Mouse (Mus musculus): Measurements from ENCODE around the gene Oasl2. TPM values are rescaled to one million over a fixed set of nuclear protein-coding genes. Genes with fewer than 3 reads are reported as not detected.
"Not testable (repeated sequence)": the region's sequence is repeated elsewhere in the genome, so short reads cannot be mapped to it uniquely, and the experiment has no call there.

Oasl2 gene
- total RNA-seq, 2 experiments from 2014 or later, result 1.6 to 1.7 TPM

- no peak for TF ChIP-seq CTCF (IDR thresholded peaks at IDR 0.05)
- intact Hi-C loops (cut with DNase I), result no loop called here
- no peak overlapping the region for H3K4me3 ChIP-seq
- no peak for DNase-seq (ENCODE audit: extremely low spot score in 1 of 2, low spot score in 2 of 2)
- no peak overlapping the region for H3K27ac ChIP-seq
Measured at GRCm38 (mm10) chr5:114883022-114883421, 13.7 kb upstream of the Oasl2 start.

GRCm38 (mm10) chr5:114886801-114887200 lies 9.9 kb upstream of the Oasl2 start:
- H3K4me3 ChIP-seq, result no peak overlapping the region
- DNase-seq (ENCODE audit: extremely low spot score in 1 of 2, low spot score in 2 of 2), result no peak
- H3K27ac ChIP-seq, result no peak overlapping the region
- TF ChIP-seq CTCF (IDR thresholded peaks at IDR 0.05), result no peak
- intact Hi-C loops (cut with DNase I), result no loop called here

GRCm38 (mm10) chr5:114888995-114889394 lies 7.7 kb upstream of the Oasl2 start:
- Histone ChIP-seq H3K27ac (no peak overlapping the region), H3K4me3 (no peak overlapping the region)
- no peak for DNase-seq (ENCODE audit: extremely low spot score in 1 of 2, low spot score in 2 of 2)
- intact Hi-C loops (cut with DNase I), result no loop called here
- no peak for TF ChIP-seq CTCF (IDR thresholded peaks at IDR 0.05)

GRCm38 (mm10) chr5:114895542-114895941 lies 1.2 kb upstream of the Oasl2 start:
- DNase-seq (ENCODE audit: extremely low spot score in 1 of 2, low spot score in 2 of 2), result no peak
- TF ChIP-seq CTCF (IDR thresholded peaks at IDR 0.05), result no peak
- intact Hi-C loops (cut with DNase I), result no loop called here
- Histone ChIP-seq H3K4me3 (no peak overlapping the region), H3K27ac (no peak overlapping the region)

GRCm38 (mm10) chr5:114897374-114897793 lies 648 bp downstream of the Oasl2 start:
- H3K4me3 ChIP-seq, result peak overlapping the region; percentile 38
- no peak for TF ChIP-seq CTCF (IDR thresholded peaks at IDR 0.05)
- peak overlapping the region; percentile 47; the same call in 1 of the 2 replicates for H3K27ac ChIP-seq
- no peak for DNase-seq (ENCODE audit: extremely low spot score in 1 of 2, low spot score in 2 of 2)
- intact Hi-C loops (cut with DNase I), result no loop called here

GRCm38 (mm10) chr5:114898857-114899256 lies 2.1 kb downstream of the Oasl2 start:
- no peak overlapping the region for H3K27ac ChIP-seq
- no peak overlapping the region for H3K4me3 ChIP-seq
- no peak for TF ChIP-seq CTCF (IDR thresholded peaks at IDR 0.05)
- intact Hi-C loops (cut with DNase I), result no loop called here
- no peak for DNase-seq (ENCODE audit: extremely low spot score in 1 of 2, low spot score in 2 of 2)

- Histone ChIP-seq H3K27ac (no peak overlapping the region), H3K4me3 (no peak overlapping the region)
- TF ChIP-seq CTCF (IDR thresholded peaks at IDR 0.05), result peak; percentile 60
- DNase-seq (ENCODE audit: extremely low spot score in 1 of 2, low spot score in 2 of 2), result no peak
- intact Hi-C loops (cut with DNase I), result no loop called here
Measured at GRCm38 (mm10) chr5:114902413-114902812, 5.7 kb downstream of the Oasl2 start.

GRCm38 (mm10) chr5:114908598-114909305 lies 12.0 kb downstream of the Oasl2 start:
- Histone ChIP-seq H3K27ac (no peak overlapping the region), H3K4me3 (no peak overlapping the region)
- intact Hi-C loops (cut with DNase I), result no loop called here
- TF ChIP-seq CTCF (IDR thresholded peaks at IDR 0.05), result no peak
- DNase-seq (ENCODE audit: extremely low spot score in 1 of 2, low spot score in 2 of 2), result no peak

- Histone ChIP-seq H3K4me3 (no peak overlapping the region), H3K27ac (no peak overlapping the region)
- no peak for DNase-seq (ENCODE audit: extremely low spot score in 1 of 2, low spot score in 2 of 2)
- intact Hi-C loops (cut with DNase I), result no loop called here
- no peak for TF ChIP-seq CTCF (IDR thresholded peaks at IDR 0.05)
Measured at GRCm38 (mm10) chr5:114913686-114914085, 16.9 kb downstream of the Oasl2 start.

- Histone ChIP-seq H3K27ac (no peak overlapping the region), H3K4me3 (no peak overlapping the region)
- intact Hi-C loops (cut with DNase I), result no loop called here
- no peak for TF ChIP-seq CTCF (IDR thresholded peaks at IDR 0.05)
- DNase-seq (ENCODE audit: extremely low spot score in 1 of 2, low spot score in 2 of 2), result peak; percentile 31 to 39
Measured at GRCm38 (mm10) chr5:114914855-114915254, 18.1 kb downstream of the Oasl2 start.

GRCm38 (mm10) chr5:114915854-114916253 lies 19.1 kb downstream of the Oasl2 start:
- TF ChIP-seq CTCF (IDR thresholded peaks at IDR 0.05), result no peak
- no peak overlapping the region for H3K27ac ChIP-seq
- DNase-seq (ENCODE audit: extremely low spot score in 1 of 2, low spot score in 2 of 2), result no peak
- no peak overlapping the region for H3K4me3 ChIP-seq
- intact Hi-C loops (cut with DNase I), result no loop called here

GRCm38 (mm10) chr5:114916777-114917176 lies 20.0 kb downstream of the Oasl2 start:
- H3K27ac ChIP-seq, result no peak overlapping the region
- intact Hi-C loops (cut with DNase I), result no loop called here
- no peak for TF ChIP-seq CTCF (IDR thresholded peaks at IDR 0.05)
- H3K4me3 ChIP-seq, result no peak overlapping the region
- no peak for DNase-seq (ENCODE audit: extremely low spot score in 1 of 2, low spot score in 2 of 2)

GRCm38 (mm10) chr5:114917357-114917756 lies 20.6 kb downstream of the Oasl2 start:
- H3K27ac ChIP-seq; DNase-seq (ENCODE audit: extremely low spot score in 1 of 2, low spot score in 2 of 2); H3K4me3 ChIP-seq; intact Hi-C loops (cut with DNase I): not testable (repeated sequence)
